Mouse (Mus musculus) kidney, postnatal 14 days (tissue): ENCODE measurements around the gene Rnf145.
"Not testable (repeated sequence)": the region's sequence is repeated elsewhere in the genome, so short reads cannot be mapped to it uniquely, and the experiment has no call there.

Source experiments
- DNase-seq: peaks from one replicate; pipeline ENCODE4 v3.0.0; 2022; ENCODE audit warnings: mixed read lengths

The Rnf145 gene

GRCm38 (mm10) chr11:44564940-44565339, 46.2 kb downstream of the Rnf145 start:
- DNase-seq, result no peak

- not testable (repeated sequence) for DNase-seq
These were observed 51.6 kb downstream of the Rnf145 start for GRCm38 (mm10) chr11:44570336-44570735.

DNA sequence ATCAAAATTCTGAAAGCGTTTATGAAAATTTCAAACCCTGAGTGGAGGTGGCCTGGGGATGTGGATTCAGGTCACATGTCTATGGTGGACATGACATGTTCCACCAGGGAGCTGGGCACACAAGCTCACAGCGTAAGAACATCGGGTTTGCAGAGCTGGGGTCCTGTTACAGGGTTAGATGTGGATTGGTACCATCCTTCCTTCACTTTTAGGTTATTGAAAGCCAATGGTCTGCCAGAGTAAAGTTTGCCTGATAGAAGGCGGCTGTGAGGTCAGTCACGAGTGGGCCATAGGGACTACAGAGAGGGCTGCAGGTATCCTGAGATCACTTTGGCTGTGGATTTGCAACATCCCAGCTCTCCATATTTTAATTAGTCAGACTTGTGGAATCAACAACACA, 54.0 kb downstream of the Rnf145 start:
- no peak for DNase-seq

- DNase-seq, result peak; percentile 38
These were observed 54.6 kb downstream of the Rnf145 start for GRCm38 (mm10) chr11:44573396-44573795.

DNA sequence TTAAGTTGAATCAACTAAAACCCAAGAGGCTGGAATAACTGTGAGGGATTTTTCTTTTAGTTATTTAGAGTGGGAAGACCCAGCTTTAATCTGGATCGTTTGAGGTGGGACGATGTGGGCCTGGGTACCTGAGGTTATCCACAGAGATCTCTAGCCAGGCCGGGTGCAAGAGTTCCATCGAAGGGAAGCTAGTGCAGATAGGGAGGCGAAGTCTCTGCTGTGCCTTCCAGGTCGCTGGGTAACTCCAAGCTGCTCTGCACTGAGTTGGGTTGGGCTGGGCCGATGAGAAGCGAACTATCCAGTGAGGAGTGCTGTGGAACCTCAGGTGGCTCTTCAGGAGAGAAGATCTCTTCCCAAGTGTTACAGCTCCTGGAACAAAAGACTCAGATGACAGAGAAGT, 55.6 kb downstream of the Rnf145 start:
- no peak for DNase-seq

DNA sequence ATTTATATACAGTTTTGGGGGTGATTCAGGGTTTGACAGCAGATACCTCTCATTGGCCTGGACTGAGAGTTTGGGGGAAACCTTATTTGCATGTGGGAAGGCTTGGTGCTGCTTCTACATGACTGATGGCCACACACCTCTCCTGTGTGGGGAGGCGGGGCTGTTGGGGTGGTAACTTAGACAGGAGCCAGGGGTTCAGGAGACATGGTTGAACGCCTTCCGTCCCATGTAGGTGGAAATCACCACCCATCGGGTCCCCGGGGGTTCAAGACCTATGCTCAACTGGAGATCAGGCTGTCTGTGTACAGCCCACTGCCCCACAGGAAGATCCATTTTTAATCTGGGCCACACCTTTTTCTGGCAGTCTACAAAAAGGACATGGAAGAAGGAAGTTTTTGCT, 56.1 kb downstream of the Rnf145 start:
- DNase-seq, result no peak

DNA sequence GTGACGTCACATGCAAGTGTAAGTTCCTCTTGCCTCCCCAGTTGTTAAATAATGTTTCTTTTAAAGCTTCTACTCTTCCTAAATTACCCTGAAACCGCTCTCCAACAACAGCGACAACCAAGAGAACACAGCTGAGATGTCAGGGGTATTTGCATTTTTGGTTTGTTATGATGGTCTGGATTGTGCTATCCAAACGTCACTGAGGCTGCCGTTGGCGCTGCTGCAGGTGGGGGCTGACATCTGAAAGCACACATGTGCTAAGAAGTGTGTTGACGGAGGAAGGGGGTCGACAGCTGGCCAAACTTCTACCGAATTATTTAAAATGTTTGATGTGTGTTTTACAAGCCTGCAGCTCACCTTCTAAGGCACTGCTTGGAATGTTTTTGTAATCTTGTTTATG, 59.1 kb downstream of the Rnf145 start:
- DNase-seq, result no peak

- peak; percentile 69 for DNase-seq
These were observed 62.5 kb downstream of the Rnf145 start for GRCm38 (mm10) chr11:44581277-44581683.

DNA sequence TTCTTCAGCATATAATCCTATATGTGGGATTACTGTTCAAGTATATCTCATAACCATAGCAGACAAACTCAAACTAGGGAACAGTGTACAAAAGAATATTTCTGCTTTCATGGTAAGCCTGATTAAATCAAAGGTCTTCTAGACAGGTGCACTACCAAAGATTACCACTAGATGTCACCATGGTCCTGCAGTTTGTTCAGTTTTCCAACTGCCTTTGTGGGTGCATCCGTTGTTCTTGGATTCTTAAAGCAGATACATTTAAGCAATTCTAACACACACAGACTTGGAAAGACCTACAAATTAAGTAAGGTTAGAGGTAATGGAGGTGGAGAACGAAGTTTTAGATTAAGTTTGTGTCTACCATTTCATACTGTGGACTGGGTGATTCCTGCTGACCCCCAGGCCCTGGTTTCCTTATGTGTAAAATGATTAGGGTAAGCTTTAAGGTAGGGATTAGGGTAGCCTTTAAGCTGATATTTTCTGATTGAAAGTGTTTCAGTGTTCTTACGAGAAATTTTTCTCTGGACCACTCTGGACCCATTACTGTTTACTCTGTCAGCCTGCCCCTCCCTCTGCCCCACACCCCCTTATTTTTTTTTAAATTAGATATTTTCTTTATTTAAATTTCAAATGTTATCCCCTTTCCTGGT, 67.4 kb downstream of the Rnf145 start:
- peak; percentile 79 for DNase-seq

- DNase-seq, result no peak
These were observed 74.3 kb downstream of the Rnf145 start for GRCm38 (mm10) chr11:44593016-44593415.

- DNase-seq, result no peak
These were observed 76.0 kb downstream of the Rnf145 start for GRCm38 (mm10) chr11:44594768-44595167.

DNA sequence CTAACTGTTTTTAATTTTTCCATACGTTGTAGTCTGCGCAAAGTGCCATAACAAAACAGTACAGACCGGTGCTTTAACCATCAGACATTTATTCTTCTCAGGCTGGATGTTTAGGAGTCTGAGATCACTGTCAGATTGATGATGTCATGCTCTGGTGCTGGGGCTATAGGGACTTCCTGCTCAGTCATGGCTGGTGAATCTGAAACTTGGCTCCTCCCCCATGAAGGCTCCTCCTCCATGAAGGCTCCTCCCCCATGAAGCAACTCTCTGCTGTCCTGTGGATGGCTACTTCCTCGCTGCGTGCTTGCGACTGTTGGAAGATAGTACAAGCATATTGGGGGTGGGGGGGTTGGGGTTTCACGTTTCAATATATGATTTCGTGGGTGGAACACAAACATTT, 88.1 kb downstream of the Rnf145 start:
- DNase-seq, result no peak

DNA sequence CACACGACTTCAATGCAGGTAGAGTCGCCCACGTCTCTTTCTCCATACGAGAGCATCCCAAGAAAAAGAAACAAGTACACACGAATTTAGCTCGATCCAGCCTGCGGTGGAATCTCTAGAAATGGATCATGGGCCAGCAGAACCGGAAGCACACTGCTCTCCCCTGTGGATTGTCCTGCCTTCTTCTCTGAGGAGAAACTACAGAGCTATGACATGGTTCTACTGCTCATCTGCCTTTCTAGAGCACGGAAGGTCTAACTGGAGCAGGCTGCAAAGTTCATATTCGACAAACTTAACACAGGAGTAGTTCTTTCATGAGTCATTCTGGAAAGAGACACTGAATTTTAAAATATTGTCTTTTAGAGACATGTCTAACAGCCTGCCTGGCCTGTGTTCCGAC, 89.9 kb downstream of the Rnf145 start:
- DNase-seq, result no peak

GRCm38 (mm10) chr11:44610971-44611781, 92.4 kb downstream of the Rnf145 start:
- DNase-seq, result peak; percentile 90

DNA sequence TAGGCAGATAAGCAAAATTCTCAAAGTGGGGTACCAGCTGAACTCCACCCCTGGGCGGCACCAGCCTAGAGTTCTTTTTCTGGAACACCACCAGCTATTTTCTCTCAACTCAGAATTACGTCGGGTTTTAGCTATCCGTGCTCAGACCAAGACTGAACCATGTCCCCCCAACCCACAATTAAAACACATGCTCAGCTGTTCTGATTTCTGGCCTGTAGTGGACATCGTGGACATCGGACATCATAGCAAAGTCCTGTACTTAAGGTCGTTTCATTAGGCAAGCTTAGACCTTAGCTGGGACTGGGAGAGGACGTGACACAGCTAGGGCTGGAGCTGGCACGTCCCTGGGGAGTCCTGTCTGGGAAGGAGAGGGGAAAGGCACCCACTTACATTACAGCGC, 93.4 kb downstream of the Rnf145 start:
- no peak for DNase-seq

- peak; percentile 56 for DNase-seq
These were observed 94.1 kb downstream of the Rnf145 start for GRCm38 (mm10) chr11:44612681-44613410.

DNA sequence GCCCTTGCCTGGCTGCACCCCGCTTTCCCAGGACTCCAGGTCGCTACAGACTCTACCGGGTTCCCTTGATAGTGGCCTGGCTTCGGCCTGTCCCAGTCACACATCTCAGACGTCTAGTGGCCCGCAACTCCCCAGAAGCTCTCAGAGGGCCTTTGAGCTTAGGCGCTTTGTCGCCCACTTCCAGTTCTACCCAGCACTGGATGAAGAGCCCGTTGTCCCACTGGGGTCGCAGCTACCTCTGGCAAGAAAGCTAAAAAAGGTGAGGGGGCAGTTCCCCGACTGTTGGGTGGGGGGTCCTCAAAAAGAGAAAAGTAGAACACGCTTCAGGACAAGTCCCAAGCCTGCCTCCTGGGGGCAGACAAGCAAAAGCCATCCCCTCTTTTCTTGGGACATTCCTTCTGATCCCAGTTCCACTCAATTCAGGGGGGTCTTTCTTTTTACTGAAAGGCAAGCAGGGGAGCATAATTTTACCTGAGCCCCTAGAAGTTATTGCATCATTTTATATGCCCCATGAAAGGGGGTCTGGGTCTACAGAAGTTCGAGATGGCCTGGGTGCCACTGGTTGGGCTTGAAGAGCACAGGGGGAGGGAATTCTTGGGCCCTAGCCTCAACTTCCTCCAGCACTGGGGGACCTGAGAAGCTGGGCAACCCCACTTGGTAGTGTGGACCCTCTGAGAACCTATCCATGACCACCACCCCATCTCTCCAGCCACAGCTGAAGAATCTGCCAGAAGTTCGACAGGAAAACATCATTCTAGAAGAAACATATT, 94.8 kb downstream of the Rnf145 start:
- peak; percentile 36 for DNase-seq
